Mouse (Mus musculus) CH12.LX (cell line): ENCODE results near the gene Abhd14b. TPM values are rescaled to one million over a fixed set of nuclear protein-coding genes. Genes with fewer than 3 reads are reported as not detected.
A peak's percentile ranks its signal among the peaks of the same experiment; 100 is the strongest.

Source experiments
- DNase-seq: peaks from one replicate; pipeline ENCODE4 v3.0.0-alpha.2; 2013; ENCODE audit errors: extremely low read depth
- H3K27ac ChIP-seq: 2 replicates; pipeline ENCODE4 v1.5.1; 2012; ENCODE audit warnings: low read depth, mild to moderate bottlenecking, control low read depth, moderate library complexity; ENCODE audit not compliant: insufficient read depth
- H3K27me3 ChIP-seq: replicated peaks from 2 replicates; pipeline ENCODE3; 2012; ENCODE audit warnings: inconsistent platforms
- H3K36me3 ChIP-seq, 2 experiments: replicated peaks in 1 of 2; 2 replicates each; pipeline versions ENCODE3 to v1.6.1; 2012; ENCODE audit warnings: inconsistent platforms in 1 of 2, low read length in 1 of 2, mild to moderate bottlenecking in 1 of 2, mixed read lengths in 1 of 2, moderate library complexity in 1 of 2; ENCODE audit not compliant: control insufficient read depth in 1 of 2, insufficient read depth in 1 of 2
- H3K4me1 ChIP-seq, 2 experiments: 2 replicates each; pipeline ENCODE4 v1.6.1; 2012; ENCODE audit warnings: inconsistent platforms in 1 of 2, moderate library complexity in 1 of 2; ENCODE audit not compliant: insufficient read depth in 2 of 2, control insufficient read depth in 1 of 2
- H3K4me2 ChIP-seq: 2 replicates; pipeline ENCODE4 v1.6.1; 2012; ENCODE audit warnings: low read depth, mild to moderate bottlenecking, control low read depth; ENCODE audit not compliant: poor library complexity, insufficient read depth, severe bottlenecking
- H3K4me3 ChIP-seq, 3 experiments: fragments of 150-350 bp in 1 of 3; sonication (generic) in 1 of 3; replicated peaks in 1 of 3; 2 replicates each; pipeline versions ENCODE3 to v1.5.1; 2011 to 2012; ENCODE audit warnings: low read depth in 2 of 3, low read length in 2 of 3, mild to moderate bottlenecking in 2 of 3, moderate library complexity in 2 of 3, control low read depth in 1 of 3, improper control_type of control experiment in 1 of 3, inconsistent platforms in 1 of 3, mixed read lengths in 1 of 3; ENCODE audit not compliant: poor library complexity in 1 of 3
- H3K79me2 ChIP-seq: replicated peaks from 2 replicates; pipeline ENCODE4 v1.6.1; 2012; ENCODE audit warnings: mild to moderate bottlenecking, moderate library complexity; ENCODE audit not compliant: control insufficient read depth, poor library complexity, insufficient read depth, severe bottlenecking; ENCODE audit errors: extremely low read depth
- H3K9ac ChIP-seq: 2 replicates; pipeline ENCODE4 v1.6.1; 2012; ENCODE audit warnings: low read depth, mild to moderate bottlenecking, control low read depth, moderate library complexity; ENCODE audit not compliant: insufficient read depth
- H3K9me3 ChIP-seq: replicated peaks from 2 replicates; pipeline ENCODE3; 2012; ENCODE audit warnings: low read length, inconsistent platforms, mixed read lengths
- BHLHE40 ChIP-seq: IDR thresholded peaks from 2 replicates; pipeline ENCODE4 v1.6.1; 2011; ENCODE audit warnings: mild to moderate bottlenecking, low read depth, low read length, improper control_type of control experiment
- CHD1 ChIP-seq: IDR thresholded peaks from 2 replicates; pipeline ENCODE4 v1.6.1; 2012; ENCODE audit warnings: low read depth, low read length, improper control_type of control experiment, inconsistent platforms
- CHD2 ChIP-seq: IDR thresholded peaks from 2 replicates; pipeline ENCODE4 v1.6.1; 2011; ENCODE audit warnings: low read length, improper control_type of control experiment
- CTCF ChIP-seq, 2 experiments: IDR thresholded peaks in 1 of 2; conservative IDR thresholded peaks in 1 of 2; 2 replicates each; pipeline ENCODE4 v1.5.1; 2011 to 2012; ENCODE audit warnings: low read depth in 2 of 2, low read length in 2 of 2, improper control_type of control experiment in 1 of 2, inconsistent platforms in 1 of 2, mild to moderate bottlenecking in 1 of 2, moderate library complexity in 1 of 2
- E2F4 ChIP-seq: IDR thresholded peaks from 2 replicates; pipeline ENCODE4 v1.6.1; 2011; ENCODE audit warnings: low read depth, low read length, improper control_type of control experiment; ENCODE audit not compliant: insufficient replicate concordance
- ELF1 ChIP-seq: IDR thresholded peaks from 2 replicates; pipeline ENCODE4 v1.6.1; 2014; ENCODE audit warnings: low read depth, mild to moderate bottlenecking, inconsistent platforms, low read length, improper control_type of control experiment
- HCFC1 ChIP-seq: IDR thresholded peaks from 2 replicates; pipeline ENCODE4 v1.6.1; 2012; ENCODE audit warnings: low read depth, mild to moderate bottlenecking, inconsistent platforms, low read length, improper control_type of control experiment
- KAT2A ChIP-seq: IDR thresholded peaks from 2 replicates; pipeline ENCODE4 v1.6.1; 2012; ENCODE audit warnings: low read length, improper control_type of control experiment, inconsistent platforms; ENCODE audit not compliant: insufficient replicate concordance
- MAX ChIP-seq: IDR thresholded peaks from 2 replicates; pipeline ENCODE4 v1.6.1; 2011; ENCODE audit warnings: low read length, improper control_type of control experiment
- MXI1 ChIP-seq: IDR thresholded peaks from 2 replicates; pipeline ENCODE4 v1.6.1; 2011; ENCODE audit warnings: mild to moderate bottlenecking, low read depth, low read length, improper control_type of control experiment
- MYC ChIP-seq: IDR thresholded peaks from 2 replicates; pipeline ENCODE4 v1.6.1; 2011; ENCODE audit warnings: low read depth, mild to moderate bottlenecking, improper control_type of control experiment, low read length
- NRF1 ChIP-seq: IDR thresholded peaks from 2 replicates; pipeline ENCODE4 v1.6.1; 2014; ENCODE audit warnings: low read depth, mild to moderate bottlenecking, inconsistent platforms, low read length, improper control_type of control experiment, moderate library complexity
- PAX5 ChIP-seq: IDR thresholded peaks from 2 replicates; pipeline ENCODE4 v1.6.1; 2012; ENCODE audit warnings: low read length, inconsistent platforms, mixed read lengths
- POLR2A ChIP-seq: IDR thresholded peaks from 2 replicates; pipeline ENCODE4 v1.6.1; 2011; ENCODE audit warnings: low read depth, mild to moderate bottlenecking, improper control_type of control experiment, low read length
- POLR2AphosphoS2 ChIP-seq: IDR thresholded peaks from 2 replicates; pipeline ENCODE4 v1.6.1; 2011; ENCODE audit warnings: low read depth, low read length, improper control_type of control experiment
- RAD21 ChIP-seq: IDR thresholded peaks from 2 replicates; pipeline ENCODE4 v1.6.1; 2011; ENCODE audit warnings: low read depth, mild to moderate bottlenecking, low read length, improper control_type of control experiment, moderate library complexity
- SIN3A ChIP-seq: IDR thresholded peaks from 2 replicates; pipeline ENCODE4 v1.6.1; 2012; ENCODE audit warnings: low read length, improper control_type of control experiment, inconsistent platforms
- USF1 ChIP-seq: IDR thresholded peaks from 2 replicates; pipeline ENCODE4 v1.6.1; 2014; ENCODE audit warnings: low read depth, mild to moderate bottlenecking, inconsistent platforms, low read length, improper control_type of control experiment
- ZC3H11A ChIP-seq: IDR thresholded peaks from 2 replicates; pipeline ENCODE4 v1.6.1; 2012; ENCODE audit warnings: low read depth, mild to moderate bottlenecking, inconsistent platforms, low read length, improper control_type of control experiment
- ZMIZ1 ChIP-seq: IDR thresholded peaks from 2 replicates; pipeline ENCODE4 v1.6.1; 2012; ENCODE audit warnings: low read depth, mild to moderate bottlenecking, inconsistent platforms, low read length, improper control_type of control experiment
- dilution Hi-C: fragments of 300-500 bp; cut with MboI; formaldehyde crosslinking; loops from 2 replicates; pipeline ENCODE4 v1.14.3; 2020; ENCODE audit warnings: low sequenced_read_pairs; ENCODE audit not compliant: extremely low pct_unique_long_range_greater_than_20kb, extremely low pct_ligation_motif_present
- in situ Hi-C: fragments of 300-500 bp; cut with MboI; formaldehyde crosslinking; loops from 3 replicates; pipeline ENCODE4 v1.14.3; 2019; ENCODE audit warnings: low sequenced_read_pairs, low pct_ligation_motif_present, low pct_unique_long_range_greater_than_20kb, mixed read lengths
- polyA plus RNA-seq: library from polyadenylated mRNA; unstranded; fragments of >175 nt; gene quantifications from 2 replicates; pipeline ENCODE4 v1.2.1, GENCODE M21; 2012; ENCODE audit warnings: low read depth; ENCODE audit not compliant: insufficient read length
- total RNA-seq, 2 experiments: library from RNA; depleted of rRNA; stranded (reverse); fragments of 300-350 nt in 1 of 2; fragments of >200 nt in 1 of 2; gene quantifications; 2 replicates each; pipeline ENCODE4 v1.2.3; 2012 to 2014

The Abhd14b gene
- total RNA-seq (2012; rRNA removed) = 3.9 and 5.3 TPM in 2 replicates
- total RNA-seq (2014; rRNA removed) = 2.9 and 3.6 TPM in 2 replicates
- 4.4 and 5.4 TPM in 2 replicates for polyA plus RNA-seq

GRCm38 (mm10) chr9:106447348-106447747, at the start of gene Abhd14b, which contains the start of gene Abhd14a:
Abhd14b (plus strand) TSS chr9:106447459.
Abhd14a (minus strand) TSS chr9:106447678.
- DNase-seq = peak; percentile 78
- Histone ChIP-seq H3K9ac (peak within 1 kb of the TSS; percentile 82), H3K4me2 (peak within 1 kb of the TSS; percentile 95), H3K79me2 (no peaks in the 10 kb centered on the region), H3K36me3 (peaks cover 0 to 41% of the 10 kb centered on the region in 2 experiments), H3K27me3 (no peaks in the 10 kb centered on the region), H3K27ac (no peak within 1 kb of the TSS; the same call in 1 of the 2 replicates), H3K4me1 (peaks cover 3 to 36% of the 10 kb centered on the region in 2 experiments), H3K4me3 (peak within 1 kb of the TSS; percentile 62 to 74 (median 74)), H3K9me3 (no peaks in the 10 kb centered on the region)
- dilution Hi-C loops = no loop called here
- in situ Hi-C loops = no loop called here
- TF ChIP-seq SIN3A = peak; percentile 32; the same call in 1 of the 2 replicates
- peak; percentile 92 for TF ChIP-seq BHLHE40
- TF ChIP-seq MYC = peak; percentile 86
- no peak for TF ChIP-seq HCFC1
- no peak for TF ChIP-seq CHD2
- no peak for TF ChIP-seq E2F4
- 0 out of 2 replicates have a peak, but pooled peaks have one; percentile 61 for TF ChIP-seq ZMIZ1
- TF ChIP-seq POLR2AphosphoS2 = no peak
- peak; percentile 96 for TF ChIP-seq MXI1
- TF ChIP-seq POLR2A = peak; percentile 72
- TF ChIP-seq CTCF (conservative IDR thresholded peaks at IDR 0.05 in 1 of 2, IDR thresholded peaks at IDR 0.05 in 1 of 2; ENCODE audit: low read depth in 2 of 2, low read length in 2 of 2) = peak in 1 of 2 experiments; percentile 27; a peak in 1 of 4 replicates
- TF ChIP-seq ZC3H11A = no peak
- peak; percentile 31 for TF ChIP-seq USF1
- no peak for TF ChIP-seq PAX5
- TF ChIP-seq MAX = peak; percentile 78
- no peak for TF ChIP-seq RAD21
- peak; percentile 89 for TF ChIP-seq NRF1
- peak; percentile 61 for TF ChIP-seq ELF1

GRCm38 (mm10) chr9:106397733-106398132, 49.5 kb upstream of the Abhd14b start:
- Histone ChIP-seq H3K9me3 (no peaks in the 10 kb centered on the region), H3K27me3 (peaks cover 2% of the 10 kb centered on the region), H3K9ac (no peak overlapping the region), H3K4me1 (peaks cover 7 to 27% of the 10 kb centered on the region in 2 experiments), H3K79me2 (no peaks in the 10 kb centered on the region), H3K4me3 (no peak overlapping the region), H3K4me2 (no peak overlapping the region), H3K27ac (no peak overlapping the region), H3K36me3 (no peaks in the 10 kb centered on the region)
- in situ Hi-C loops (no loop called here), dilution Hi-C loops (no loop called here)
- no peak for DNase-seq
- TF ChIP-seq CHD1 (no peak), KAT2A (no peak)
